Mouse (Mus musculus): ENCODE results near the gene Chrdl2.
"Not testable (repeated sequence)": the region's sequence is repeated elsewhere in the genome, so short reads cannot be mapped to it uniquely, and the experiment has no call there.

Chrdl2 gene

DNA sequence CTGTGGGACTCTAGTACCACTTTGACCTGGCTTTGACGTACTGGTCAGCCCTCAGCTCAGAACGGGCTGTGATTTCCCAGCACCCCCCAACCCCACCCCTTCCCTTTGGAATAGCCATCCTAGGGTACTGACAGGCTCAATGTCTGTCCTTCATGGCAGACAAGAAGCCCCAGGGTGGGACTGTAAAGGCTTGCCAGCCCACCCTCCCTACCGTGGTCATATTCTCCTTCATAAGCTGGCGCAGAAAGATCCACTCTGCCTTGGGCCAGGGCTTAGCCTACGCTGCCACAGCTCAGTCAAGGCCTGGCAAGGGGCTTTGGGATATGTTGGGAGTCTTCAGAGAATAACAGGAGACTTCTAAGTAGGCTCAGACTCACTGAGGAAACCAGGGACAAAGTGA, 37.1 kb downstream of the Chrdl2 start:
- no peak for DNase-seq

DNA sequence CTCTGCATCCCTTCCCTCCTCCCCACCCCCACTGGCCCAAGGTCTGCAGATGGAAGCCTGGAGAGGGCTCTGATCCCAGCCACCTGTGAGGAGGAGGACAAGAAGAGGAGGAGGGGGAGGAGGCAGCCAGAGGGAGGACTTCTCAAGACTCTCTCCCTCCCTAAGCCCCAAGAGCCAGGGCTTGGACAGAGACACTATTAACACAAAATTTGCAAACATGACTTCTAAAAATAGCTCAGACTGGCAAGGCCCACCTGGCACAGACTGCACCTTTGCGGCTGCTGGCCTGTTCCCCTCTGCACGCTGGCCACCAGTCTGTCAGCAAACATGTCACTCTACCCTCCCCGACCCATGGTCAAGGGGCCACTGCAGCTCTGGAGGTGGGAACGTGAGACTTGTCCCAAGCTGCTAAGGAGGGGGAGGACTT, 37.6 kb downstream of the Chrdl2 start:
- peak; percentile 14 to 26 for DNase-seq

GRCm38 (mm10) chr7:100046486-100046885, 40.5 kb downstream of the Chrdl2 start:
- DNase-seq, result no peak

DNA sequence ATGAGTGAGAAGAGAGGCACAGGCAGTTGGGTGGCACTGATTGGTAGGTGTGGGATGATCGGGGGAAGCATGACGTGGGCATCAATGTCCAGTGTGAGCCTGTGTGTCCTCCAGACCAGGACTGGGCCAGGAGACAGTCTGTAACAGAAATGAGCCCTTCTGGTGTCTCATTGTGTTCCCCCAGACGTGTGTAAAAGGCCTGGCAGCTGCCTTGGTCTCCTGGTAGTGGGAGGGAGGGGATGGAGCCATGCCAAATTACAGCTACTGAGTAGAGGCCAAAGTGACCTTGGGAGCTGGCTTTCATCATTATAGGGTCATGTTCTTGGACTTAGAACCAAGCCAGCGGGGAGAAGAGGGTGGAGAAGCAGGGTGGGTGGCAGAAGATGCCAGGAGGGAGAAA, 45.9 kb downstream of the Chrdl2 start:
- DNase-seq, result no peak

- not testable (repeated sequence) for DNase-seq
Observed at GRCm38 (mm10) chr7:100052991-100053390, 47.0 kb downstream of the Chrdl2 start.

DNA sequence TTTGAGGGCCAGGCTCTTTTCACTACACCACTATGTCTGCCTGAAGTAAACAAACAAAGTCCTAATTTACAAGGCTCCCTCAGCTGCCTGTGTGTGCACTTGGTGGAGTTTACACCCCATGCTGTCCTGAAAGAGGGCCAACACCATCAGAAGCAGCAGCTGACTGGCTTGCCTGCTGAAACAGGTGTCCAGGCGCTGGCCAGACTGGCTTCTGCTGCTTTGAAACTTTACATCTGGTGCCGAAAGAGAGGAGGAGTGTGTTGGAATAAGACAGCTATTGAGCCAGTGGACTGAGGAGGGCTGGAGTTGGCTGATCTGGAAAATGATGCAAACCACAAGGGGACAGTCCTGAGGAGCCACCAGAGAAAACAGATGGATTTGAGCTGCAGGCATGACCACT, 68.0 kb downstream of the Chrdl2 start:
- peak; percentile 9 to 36 for DNase-seq

DNA sequence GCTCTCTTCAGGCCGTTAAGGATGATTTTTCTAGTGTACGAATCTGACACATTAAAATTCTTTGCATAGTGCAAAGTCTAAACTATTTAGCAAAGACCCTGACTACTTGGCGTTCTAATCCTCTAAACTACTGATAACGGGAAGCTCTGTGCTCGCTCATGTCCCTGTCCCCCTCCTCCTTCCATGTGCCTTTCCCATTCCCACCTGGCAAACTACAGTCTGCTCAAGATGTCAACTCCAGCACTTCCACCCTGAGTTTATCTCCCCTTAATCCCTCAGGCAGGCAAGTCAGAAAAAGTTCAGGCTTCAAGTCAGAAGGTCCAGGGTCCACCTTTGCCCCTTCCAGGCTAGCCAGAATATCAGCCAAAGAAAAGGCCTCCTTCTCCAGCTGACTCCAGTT, 70.3 kb downstream of the Chrdl2 start:
- DNase-seq, result no peak

DNA sequence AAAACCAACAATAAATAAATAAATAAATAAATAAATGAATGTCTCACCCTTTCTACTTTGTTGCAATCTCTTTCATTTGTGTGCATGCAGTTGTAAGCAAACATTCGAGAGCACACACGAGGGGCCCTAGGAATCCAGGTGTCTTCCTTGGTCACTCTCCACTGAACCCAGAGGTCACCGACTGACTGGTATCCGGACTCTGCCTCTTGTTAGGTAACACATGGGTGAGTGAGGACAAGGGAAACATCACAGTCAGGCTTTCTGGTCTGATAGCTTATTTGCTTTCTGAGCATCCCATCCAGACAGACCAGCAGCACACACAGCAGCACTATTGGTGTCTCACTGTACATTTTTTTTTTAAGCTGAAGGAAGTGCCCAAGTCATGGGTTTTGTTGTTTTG, 71.1 kb downstream of the Chrdl2 start:
- no peak for DNase-seq

DNA sequence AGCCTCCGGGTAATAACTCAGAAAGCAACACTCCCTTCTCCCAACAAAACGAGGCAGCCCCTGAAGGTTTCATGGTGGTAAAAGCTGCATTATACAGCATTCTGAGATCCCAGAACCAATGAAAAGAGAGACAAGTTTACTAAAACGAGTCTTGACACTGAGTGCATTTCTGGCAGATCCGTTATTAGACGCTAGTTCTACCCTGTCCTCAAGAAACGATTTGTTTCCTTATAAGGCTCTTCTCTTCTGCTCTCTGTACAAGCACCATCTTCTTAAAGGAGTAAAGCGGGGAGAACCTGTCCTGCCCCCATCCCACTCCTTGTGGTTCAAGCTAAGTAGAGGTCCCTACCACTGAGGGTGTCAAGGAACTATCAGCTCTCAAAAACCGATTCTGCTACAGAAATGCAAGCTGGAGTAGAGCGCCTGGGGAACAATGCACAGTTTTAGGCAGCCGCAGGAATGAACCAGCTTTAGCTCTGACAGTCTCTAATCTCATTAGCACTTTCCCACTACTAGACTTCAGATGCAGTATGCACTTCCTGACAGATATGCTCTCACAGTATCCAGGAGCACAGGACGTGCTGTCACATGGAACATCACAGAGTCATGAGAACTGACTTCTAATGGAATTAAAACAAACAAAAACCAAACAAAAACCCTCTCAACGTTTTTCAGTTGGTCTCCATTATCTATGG, 74.3 kb downstream of the Chrdl2 start:
- no peak for DNase-seq

- DNase-seq, result no peak
Observed at GRCm38 (mm10) chr7:100082836-100083235, 76.9 kb downstream of the Chrdl2 start.

- DNase-seq, result no peak
Observed at GRCm38 (mm10) chr7:100083812-100084211, 77.8 kb downstream of the Chrdl2 start.

All from lung, adult 18-20 months (tissue).